Mouse (Mus musculus) T-helper 17 cell (primary cell): ENCODE results near the gene Dus2.
"Not testable (repeated sequence)": the region's sequence is repeated elsewhere in the genome, so short reads cannot be mapped to it uniquely, and the experiment has no call there.

ENCODE experiments used
- in situ Hi-C, 2 experiments: fragments of 300-600 bp; cut with MboI, MseI; formaldehyde crosslinking; loops; 1 replicate in 1 of 2; 2 replicates in 1 of 2; pipeline ENCODE4 v1.15.1; 2025; ENCODE audit warnings: high pct_unique_total_duplicates in 2 of 2

The Dus2 gene

DNA sequence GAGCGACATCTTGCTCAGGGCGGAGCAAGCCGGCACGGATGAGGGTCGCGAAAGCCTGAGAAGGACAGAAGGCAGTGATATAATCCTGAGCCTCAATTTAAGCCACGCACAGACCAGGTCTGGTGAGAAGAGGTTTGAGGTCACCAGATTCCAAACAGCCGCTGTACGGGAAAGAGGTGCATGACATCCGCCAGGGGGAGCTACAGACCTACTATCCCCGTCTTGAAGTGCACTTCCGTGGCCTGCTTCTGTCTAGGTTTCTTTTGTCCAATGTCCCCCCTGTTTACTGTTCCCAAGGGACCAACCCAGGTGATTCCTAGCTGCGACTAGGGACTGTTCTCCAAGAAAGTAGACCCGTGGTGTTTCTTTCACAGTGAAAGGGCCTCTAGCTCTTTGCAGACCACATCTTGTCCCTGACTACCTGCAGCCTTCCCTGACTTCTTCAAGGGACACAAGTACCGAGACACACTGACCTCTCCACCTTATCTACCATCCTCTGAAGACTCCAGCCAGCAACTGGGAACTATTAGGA, at the start of gene Dus2:
Gene Dus2, plus strand, starts transcription at position 482 of the 532 bp plus-strand sequence.
- in situ Hi-C loops = no loop called here

DNA sequence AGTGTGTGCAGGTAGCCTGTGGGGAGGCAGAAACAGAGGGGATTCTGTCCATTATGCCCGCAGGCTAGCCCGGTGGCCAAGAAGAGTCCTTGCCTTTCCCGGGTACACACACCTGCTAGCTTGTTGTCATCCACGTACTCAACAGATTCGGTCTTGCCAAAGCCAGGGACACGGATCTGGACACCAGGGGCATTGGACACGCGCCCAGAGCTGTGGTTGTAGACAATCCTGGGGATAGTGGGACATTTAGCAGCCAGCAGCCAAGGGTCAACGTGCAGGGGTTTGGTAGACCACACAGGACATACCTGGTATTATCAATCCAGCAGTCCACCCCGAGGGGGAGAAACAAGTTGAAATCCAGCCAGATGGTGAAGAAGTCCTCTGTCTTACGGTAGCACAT, 49.1 kb upstream of the Dus2 start:
- in situ Hi-C loops = no loop called here

- in situ Hi-C loops = no loop called here
These were observed 48.6 kb upstream of the Dus2 start for GRCm38 (mm10) chr8:105942542-105942941.

- in situ Hi-C loops = no loop called here
These were observed 47.8 kb upstream of the Dus2 start, which contains the start of gene Lcat for GRCm38 (mm10) chr8:105943321-105943739. TSS of gene Lcat (minus strand) at chr8:105943382.

DNA sequence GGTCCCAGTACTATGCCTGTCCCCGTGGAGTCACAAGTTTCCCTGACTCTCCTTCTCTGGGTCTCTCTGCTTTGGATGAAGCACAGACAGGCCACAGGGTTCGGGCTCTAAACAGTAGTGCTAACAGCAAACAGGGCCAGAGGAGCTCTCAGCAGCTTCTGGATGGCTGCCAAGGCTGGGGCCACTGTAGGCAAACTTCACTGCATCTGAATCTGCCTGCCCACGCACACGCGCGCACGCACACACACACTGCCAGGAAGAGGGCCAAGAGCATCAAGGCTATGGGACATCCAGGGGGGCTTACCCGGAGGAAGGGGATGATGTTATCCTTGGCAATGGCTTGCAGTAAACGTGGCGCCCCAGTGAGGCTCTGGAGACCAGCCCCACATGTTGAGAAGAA, 41.8 kb upstream of the Dus2 start:
- in situ Hi-C loops = no loop called here

DNA sequence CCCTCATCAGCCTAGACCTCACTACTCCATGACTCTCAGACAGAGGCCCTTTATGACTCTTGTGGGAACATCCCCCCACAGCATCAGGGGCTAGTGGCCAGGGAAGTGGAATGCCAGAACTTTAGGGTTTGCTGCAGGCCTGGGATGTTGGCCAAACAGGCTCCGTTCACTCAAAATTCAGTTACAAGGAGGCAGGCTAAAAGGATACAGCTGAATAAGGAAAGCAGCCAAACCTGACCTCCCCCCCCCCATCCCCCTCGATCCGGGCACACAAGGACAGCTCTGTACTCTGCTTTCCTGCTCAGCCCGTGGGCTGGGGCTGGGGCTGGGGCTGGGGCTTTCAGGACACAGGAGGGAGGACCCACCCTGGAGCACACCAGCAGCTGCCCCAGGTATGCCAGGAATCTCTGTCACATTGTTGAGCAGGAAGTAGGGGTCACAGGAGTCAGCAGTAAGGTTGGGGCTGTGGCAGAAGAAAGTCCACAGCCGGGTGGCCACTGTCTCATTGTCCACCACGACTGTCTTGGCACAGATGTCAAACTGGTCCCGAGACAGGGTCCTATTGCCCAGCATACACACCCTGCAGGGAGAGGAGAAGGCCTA, 40.0 kb upstream of the Dus2 start:
- in situ Hi-C loops = no loop called here

DNA sequence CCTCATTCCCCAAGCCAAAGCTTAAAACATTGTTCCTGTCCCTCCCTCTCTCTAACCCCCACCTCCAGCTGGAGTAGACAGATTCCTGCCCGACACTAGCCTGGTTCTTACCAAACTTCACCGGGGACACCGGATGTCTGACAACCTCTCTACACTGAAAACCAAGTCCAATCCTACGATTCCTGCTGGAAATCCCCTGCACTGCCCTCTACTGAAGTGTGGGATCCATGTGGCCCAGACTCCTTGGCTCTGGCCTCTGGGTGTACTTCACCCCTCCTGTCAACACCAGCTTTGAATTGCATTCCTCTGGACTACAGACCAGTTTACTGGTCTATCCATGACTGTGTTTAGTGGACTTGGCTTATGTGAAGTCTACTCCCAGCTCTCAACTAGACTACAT, 34.6 kb upstream of the Dus2 start:
- in situ Hi-C loops = no loop called here

DNA sequence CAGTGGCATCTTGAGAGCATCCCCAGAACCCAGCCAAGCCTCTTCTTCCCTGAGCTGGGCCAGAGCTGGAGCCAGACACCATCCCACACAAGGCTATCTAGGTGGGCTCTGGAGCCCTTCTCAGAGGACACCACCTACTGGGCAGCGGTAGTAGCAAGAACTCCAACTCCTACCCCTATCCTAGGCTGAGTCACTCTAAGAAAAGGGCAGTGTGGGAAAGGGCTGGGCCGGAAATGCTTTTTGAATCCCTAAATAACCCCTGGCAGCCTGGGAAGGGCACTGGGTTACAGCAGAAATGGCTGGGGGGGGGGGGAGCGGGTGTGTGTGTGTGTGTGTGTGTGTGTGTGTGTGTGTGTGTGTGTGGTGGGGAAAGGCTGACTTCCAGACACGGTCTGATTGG, 33.3 kb upstream of the Dus2 start:
- in situ Hi-C loops = no loop called here

DNA sequence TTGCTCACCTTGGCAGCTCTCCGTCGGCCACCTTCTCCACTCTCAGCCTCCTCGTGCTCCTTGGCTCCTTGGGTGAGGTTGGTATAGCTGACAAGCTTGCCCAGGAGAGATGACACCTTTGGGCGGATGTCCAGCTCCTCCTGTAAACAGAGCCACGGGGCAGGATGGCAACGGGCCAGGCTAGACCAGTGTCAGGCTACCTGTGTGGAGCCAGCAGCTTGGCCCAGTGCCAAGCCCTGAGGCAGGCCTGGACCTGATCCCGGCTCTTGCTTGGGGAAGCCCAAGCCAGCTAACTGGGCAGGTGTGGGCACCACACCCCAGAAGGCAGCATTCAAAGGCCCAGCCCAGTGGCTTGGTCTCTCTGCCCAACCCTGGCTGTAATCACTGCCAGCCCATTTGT, 31.8 kb upstream of the Dus2 start:
- in situ Hi-C loops = no loop called here

DNA sequence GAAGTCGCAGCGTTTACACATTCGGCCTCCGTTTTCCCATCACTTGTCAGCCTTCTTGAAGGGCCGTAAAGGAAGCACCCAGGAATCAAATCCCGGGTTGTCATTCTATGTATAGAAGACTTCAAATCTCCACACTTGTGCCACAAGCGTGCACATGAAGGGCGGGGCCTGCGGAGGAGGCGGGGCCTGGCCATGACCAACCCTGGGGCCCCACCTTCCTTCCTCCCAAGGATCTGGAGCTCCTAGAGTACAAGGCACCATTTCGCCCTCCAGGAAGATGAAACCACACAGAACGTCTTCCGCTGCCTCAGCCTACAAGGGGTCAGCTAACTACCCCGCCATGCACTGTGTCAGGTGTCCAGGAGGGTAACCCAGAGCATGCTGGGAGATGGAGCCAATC, 30.0 kb upstream of the Dus2 start:
- in situ Hi-C loops = no loop called here

- in situ Hi-C loops = no loop called here
These were observed 29.6 kb upstream of the Dus2 start for GRCm38 (mm10) chr8:105961536-105961935.

GRCm38 (mm10) chr8:105964506-105965265, 26.5 kb upstream of the Dus2 start:
- in situ Hi-C loops = no loop called here

GRCm38 (mm10) chr8:105965266-105965904, 25.8 kb upstream of the Dus2 start:
- in situ Hi-C loops = no loop called here

DNA sequence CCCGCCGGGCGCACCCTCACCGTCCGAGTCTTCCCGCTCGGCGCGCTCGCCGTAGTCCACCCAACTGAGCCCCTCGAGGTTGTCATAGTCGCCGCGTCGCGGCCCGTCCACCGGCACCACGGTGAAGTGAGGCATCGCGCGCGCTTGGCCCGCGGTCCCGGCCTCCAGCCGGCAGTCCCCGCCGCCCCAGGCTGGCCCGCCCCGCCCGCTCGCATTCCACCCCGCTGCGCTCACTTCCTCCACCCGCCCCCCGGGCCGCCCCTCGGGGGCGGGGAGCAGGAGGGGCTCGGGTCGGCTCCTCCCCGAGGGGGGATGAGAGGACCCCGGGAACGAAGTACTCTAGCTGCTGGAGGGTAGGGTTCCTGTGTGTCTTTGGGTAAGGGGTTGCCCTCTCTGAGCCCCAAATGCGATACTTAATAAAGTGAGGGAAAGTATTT, 25.2 kb upstream of the Dus2 start, which contains the start of gene Slc12a4:
Gene Slc12a4, minus strand, starts transcription at position 193 of the 437 bp plus-strand sequence.
- in situ Hi-C loops = no loop called here

DNA sequence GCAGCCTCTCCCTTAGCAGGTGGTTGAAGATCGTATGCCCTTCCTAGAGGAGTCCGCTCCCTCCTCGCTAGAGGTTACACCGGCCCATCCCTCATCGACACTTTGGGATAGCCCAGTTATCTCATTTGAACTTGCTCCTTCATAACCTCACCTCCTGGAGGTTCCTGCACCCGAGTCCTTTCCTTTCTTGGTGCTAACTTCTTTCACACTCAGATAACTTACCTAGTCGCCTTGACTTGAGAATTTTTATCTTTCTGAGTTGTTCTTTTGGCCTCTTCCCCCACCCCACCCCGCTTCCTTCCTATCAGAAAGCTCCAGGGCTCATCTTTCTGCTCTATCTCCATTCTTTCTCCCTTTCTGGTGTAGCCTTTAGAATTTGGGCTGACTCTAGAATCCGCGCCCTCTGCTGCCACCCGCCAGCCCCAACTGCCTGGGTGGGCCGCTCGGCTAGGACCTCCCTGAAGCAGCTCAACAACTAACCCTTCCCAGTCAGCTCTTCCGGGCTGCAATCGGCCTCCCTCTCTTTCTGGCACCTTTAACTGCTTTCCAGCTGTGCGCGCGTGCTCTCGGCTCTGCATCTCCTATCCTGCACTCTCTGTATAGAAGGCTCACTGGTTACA, 24.3 kb upstream of the Dus2 start:
- in situ Hi-C loops = no loop called here

DNA sequence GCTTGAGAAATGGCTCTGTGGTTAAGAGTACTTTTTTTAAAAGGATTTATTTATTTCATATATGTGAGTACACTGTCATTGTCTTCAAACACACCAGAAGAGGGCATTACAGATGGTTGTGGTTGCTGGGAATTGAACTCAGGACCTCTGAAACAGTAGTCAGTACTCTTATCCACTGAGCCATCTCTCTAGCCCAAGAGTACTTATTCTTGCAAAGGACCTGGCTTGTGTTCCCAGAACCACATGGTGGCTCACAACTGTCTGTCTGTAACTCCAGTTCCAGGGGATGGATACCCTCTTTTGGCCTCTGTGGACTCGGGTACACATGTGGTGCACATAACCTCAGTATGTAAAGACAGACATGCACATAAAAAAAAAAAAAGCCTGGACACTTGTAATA, 21.8 kb upstream of the Dus2 start:
- in situ Hi-C loops = no loop called here

GRCm38 (mm10) chr8:105971019-105971720, 20.0 kb upstream of the Dus2 start:
- in situ Hi-C loops = no loop called here

DNA sequence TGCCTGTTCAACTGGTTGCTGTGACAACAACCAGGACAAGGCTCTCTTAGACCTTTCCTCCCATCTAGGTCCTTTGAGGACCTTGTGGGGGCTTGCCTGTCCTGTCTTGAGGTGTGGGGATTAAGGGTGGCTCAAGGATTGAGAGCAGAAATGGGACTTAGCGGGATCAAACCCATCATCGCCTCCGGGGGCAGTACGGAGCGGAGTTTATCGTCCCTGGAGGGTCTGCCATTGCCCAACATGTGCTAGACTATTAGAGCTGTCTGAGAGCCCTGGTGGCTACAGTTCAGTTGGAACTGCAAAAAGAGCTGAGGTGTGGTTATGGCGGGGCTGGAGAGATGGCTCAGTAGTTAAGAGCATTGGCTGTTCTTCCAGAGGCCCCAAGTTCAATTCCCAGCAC, 15.8 kb upstream of the Dus2 start:
- in situ Hi-C loops = no loop called here

DNA sequence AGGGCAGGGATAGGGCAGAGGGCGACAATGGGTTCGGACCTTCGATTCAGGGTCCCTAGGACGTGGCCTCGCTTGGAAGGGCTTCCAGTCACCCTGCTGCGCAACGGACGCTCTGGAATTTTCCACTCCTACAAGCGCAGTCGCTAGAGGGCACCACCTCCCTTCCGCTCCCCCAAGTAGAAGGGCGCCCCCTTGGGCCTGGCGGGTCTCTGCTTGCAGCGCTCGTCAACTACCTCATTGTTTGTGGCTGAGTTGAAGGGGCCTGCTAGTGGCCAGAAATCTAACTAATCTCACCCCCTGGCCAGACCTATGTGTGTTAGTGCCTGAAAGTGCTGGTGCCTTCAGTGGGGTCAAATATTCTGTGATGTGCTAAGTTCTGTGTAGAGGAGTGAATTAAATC, 11.8 kb upstream of the Dus2 start, which contains the start of gene Dpep3:
Gene Dpep3, minus strand, starts transcription at position 105 of the 400 bp plus-strand sequence.
- in situ Hi-C loops = no loop called here

- in situ Hi-C loops = no loop called here
These were observed 10.0 kb upstream of the Dus2 start for GRCm38 (mm10) chr8:105981146-105981545.

GRCm38 (mm10) chr8:105983406-105983805, 7.7 kb upstream of the Dus2 start:
- in situ Hi-C loops = not testable (repeated sequence)
